Mouse (Mus musculus) spleen, adult 18-20 months (tissue): ENCODE measurements around the gene H2-M1.

Source experiments
- DNase-seq, 2 experiments: peaks; one replicate each; pipeline ENCODE4 v3.0.0; 2022; ENCODE audit warnings: mixed read lengths in 2 of 2

H2-M1 gene

DNA sequence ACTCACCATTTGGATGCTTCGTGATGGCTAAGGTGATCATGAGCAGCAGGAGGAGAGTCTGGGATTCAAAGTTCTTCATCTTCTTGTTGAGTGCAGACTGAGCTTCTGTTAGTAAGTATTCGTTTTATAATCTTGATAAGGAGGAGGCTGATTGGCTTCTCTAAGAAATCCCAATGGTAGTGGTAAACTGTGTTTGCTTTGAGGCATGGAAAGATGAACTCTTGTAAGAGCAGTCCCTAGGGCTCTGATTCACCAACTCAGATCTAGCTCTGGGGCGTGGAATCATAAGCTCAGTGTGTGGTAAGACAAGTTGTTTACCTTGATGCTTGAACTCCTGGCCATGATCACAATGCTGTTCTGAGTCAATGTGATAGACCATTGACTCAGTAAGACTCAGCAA lies at the start of gene H2-M1:
TSS of gene H2-M1 (minus strand) at position 101 of the 400 bp plus-strand sequence.
- no peak for DNase-seq

GRCm38 (mm10) chr17:36697693-36698092 lies 25.7 kb upstream of the H2-M1 start:
- DNase-seq: no peak

DNA sequence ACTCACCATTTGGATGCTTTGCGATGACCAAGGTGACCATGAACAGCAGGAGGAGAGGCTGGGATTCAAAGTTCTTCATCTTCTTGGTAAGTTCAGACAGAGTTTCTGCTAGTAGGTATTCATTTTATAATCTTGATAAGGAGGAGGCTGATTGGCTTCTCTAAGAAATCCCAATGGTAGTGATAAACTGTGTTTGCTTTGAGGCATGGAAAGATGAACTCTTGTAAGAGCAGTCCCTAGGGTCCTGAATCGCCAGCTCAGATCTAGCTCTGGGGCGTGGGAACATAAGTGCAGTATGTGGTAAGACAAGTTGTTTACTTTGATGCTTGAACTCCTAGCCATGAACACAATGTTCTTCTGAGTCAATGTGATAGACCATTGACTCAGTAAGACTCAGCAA lies 29.5 kb downstream of the H2-M1 start, which contains the start of gene H2-M9:
TSS of gene H2-M9 (minus strand) at position 101 of the 400 bp plus-strand sequence.
- no peak for DNase-seq
